Mouse (Mus musculus) heart, adult 2 months (tissue): ENCODE results near the gene Sbf1. TPM values are rescaled to one million over a fixed set of nuclear protein-coding genes. Genes with fewer than 3 reads are reported as not detected.
A peak's percentile ranks its signal among the peaks of the same experiment; 100 is the strongest.

ENCODE experiments used
- DNase-seq, 2 experiments: peaks; one replicate each; pipeline ENCODE4 v3.0.0; 2021
- H3K27ac ChIP-seq: fragments of 200-600 bp; 2 replicates; pipeline ENCODE4 v1.8.1; 2022
- H3K27me3 ChIP-seq: fragments of 200-500 bp; 2 replicates; pipeline ENCODE4 v1.6.1; 2012; ENCODE audit warnings: mild to moderate bottlenecking, low read length, inconsistent platforms, mixed read lengths; ENCODE audit not compliant: control insufficient read depth, insufficient read depth
- H3K36me3 ChIP-seq: fragments of 200-500 bp; 2 replicates; pipeline ENCODE4 v1.6.1; 2012; ENCODE audit warnings: low read length, inconsistent platforms; ENCODE audit not compliant: control insufficient read depth, insufficient read depth
- H3K4me1 ChIP-seq: fragments of 200-500 bp; 2 replicates; pipeline ENCODE4 v1.6.1; 2011; ENCODE audit warnings: low read length; ENCODE audit not compliant: control insufficient read depth, insufficient read depth
- H3K4me3 ChIP-seq: fragments of 200-600 bp; 2 replicates; pipeline ENCODE4 v1.8.1; 2022
- H3K79me2 ChIP-seq: fragments of 200-500 bp; replicated peaks from 2 replicates; pipeline ENCODE4 v1.6.1; 2012; ENCODE audit warnings: mild to moderate bottlenecking, inconsistent platforms, low read length, moderate library complexity, mixed read lengths; ENCODE audit not compliant: control insufficient read depth, insufficient read depth
- H3K9ac ChIP-seq: fragments of 200-500 bp; 2 replicates; pipeline ENCODE4 v1.6.1; 2012; ENCODE audit warnings: low read depth, mild to moderate bottlenecking, control low read depth, inconsistent platforms, low read length, mixed read lengths
- CTCF ChIP-seq: fragments of 200-600 bp; IDR thresholded peaks from 2 replicates; pipeline ENCODE4 v1.8.1; 2022; ENCODE audit warnings: antibody characterized with exemption, mild to moderate bottlenecking, moderate library complexity
- EP300 ChIP-seq: fragments of 200-500 bp; IDR thresholded peaks from 2 replicates; pipeline ENCODE4 v1.6.1; 2011; ENCODE audit warnings: low read depth, low read length, control low read depth; ENCODE audit not compliant: insufficient read depth
- POLR2A ChIP-seq: fragments of 200-500 bp; IDR thresholded peaks from 2 replicates; pipeline ENCODE4 v1.6.1; 2011; ENCODE audit warnings: mild to moderate bottlenecking, low read depth, low read length, control low read depth; ENCODE audit not compliant: insufficient read depth
- WGBS: fragments of 180-500 bp; shearing (Covaris S2); methylation state at CpG from one replicate; pipeline ENCODE4 v1.1.7; 2018; 5-methylcytosine and 5-hydroxymethylcytosine counted together
- intact Hi-C: fragments of 180-260 bp; cut with DNase I; formaldehyde crosslinking; loops from one replicate; pipeline ENCODE4 v1.15.1; 2025
- polyA plus RNA-seq: library from polyadenylated mRNA; depleted of rRNA; stranded (reverse); fragments of >200 nt; gene quantifications from 2 replicates; pipeline ENCODE4 v1.2.3, GENCODE M21; 2012
- total RNA-seq, 2 experiments: library from RNA; stranded (reverse); gene quantifications; 2 replicates each; pipeline ENCODE4 v1.2.3; 2021

Sbf1 gene
- total and polyA plus RNA-seq, 3 experiments: 61.3 to 116 (median 63.6) TPM

DNA sequence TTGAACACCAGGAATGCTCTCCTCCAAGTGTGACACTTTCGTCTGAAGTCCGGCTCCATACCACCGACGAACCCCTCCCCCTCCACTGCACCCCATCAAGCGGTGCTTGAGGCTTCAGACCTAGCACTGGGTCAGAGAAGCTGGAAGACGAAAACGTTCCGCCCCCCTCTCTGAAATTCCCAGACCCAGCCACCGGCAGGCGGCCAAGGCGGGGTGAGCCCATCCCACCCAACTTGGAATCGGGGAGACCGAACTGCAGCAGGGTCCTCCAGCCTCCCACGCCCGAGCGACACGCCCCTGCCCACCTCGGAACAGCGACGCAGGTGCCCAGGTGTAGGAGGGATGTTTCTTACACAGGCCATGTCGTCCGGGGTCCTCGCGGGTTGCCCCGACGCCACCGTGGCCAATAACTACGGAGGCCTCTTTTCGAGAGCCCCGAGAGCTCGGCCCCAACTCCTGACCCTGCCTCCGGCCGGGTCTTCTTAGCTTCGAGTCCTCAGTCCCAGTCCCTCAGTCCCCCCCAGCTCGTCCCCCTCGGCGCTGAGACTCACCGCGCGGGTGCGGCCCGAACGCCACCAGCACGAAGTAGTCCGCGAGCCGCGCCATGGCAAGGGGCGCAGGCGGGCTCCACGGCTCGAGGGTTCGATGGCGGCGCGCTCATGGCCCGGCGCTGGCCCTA lies 461 bp downstream of the Sbf1 start:
- Histone ChIP-seq H3K9ac (peak overlapping the region; percentile 87), H3K27ac (peak overlapping the region; percentile 78), H3K36me3 (no peaks in the 10 kb centered on the region), H3K4me3 (peak overlapping the region; percentile 71), H3K79me2 (peaks cover 19% of the 10 kb centered on the region), H3K4me1 (peaks cover 22% of the 10 kb centered on the region), H3K27me3 (no peaks in the 10 kb centered on the region)
- WGBS: 1% methylated on average over 58 of the region's 58 CpGs
- intact Hi-C loops: loop anchor here (2.0 to 5.0 kb wide), 2 partner anchors 40 to 102 kb away; partner anchors contain the start of genes Lmf2, Ncaph2 and Ppp6r2
- DNase-seq: peak; percentile 30 to 39
- no peak for TF ChIP-seq POLR2A
- no peak for TF ChIP-seq CTCF
- TF ChIP-seq EP300: no peak

DNA sequence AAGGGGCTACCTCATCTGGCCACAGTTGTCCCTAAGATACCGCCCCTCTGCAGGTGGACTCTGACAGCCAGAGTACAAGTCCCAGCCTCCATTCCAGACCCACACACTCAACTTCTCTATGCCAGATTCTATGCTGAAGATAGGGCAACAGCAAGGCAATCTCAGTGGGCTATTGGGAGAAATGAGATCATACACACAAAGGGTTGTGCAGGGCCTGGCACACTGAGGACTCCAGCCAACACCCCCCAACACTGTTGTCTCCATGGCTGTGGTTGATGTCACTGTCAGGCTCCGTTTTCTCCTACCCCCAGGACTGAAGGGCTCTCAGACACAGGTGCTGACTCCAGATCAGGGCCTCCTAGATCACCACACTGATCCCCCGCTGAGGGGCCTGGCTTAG lies 1.0 kb downstream of the Sbf1 start:
- DNase-seq: no peak
- Histone ChIP-seq H3K9ac (peak overlapping the region; percentile 87), H3K4me1 (peaks cover 22% of the 10 kb centered on the region), H3K27me3 (no peaks in the 10 kb centered on the region), H3K4me3 (peak overlapping the region; percentile 71), H3K79me2 (peaks cover 19% of the 10 kb centered on the region), H3K36me3 (no peaks in the 10 kb centered on the region), H3K27ac (no peak overlapping the region; the same call in 1 of the 2 replicates)
- 24% methylated on average over 3 of the region's 3 CpGs for WGBS
- TF ChIP-seq POLR2A: no peak
- TF ChIP-seq CTCF: no peak
- TF ChIP-seq EP300: no peak
- intact Hi-C loops: loop anchor here (2.0 kb wide), 1 partner anchor 41 kb away; the partner anchor contains the start of genes Lmf2 and Ncaph2

DNA sequence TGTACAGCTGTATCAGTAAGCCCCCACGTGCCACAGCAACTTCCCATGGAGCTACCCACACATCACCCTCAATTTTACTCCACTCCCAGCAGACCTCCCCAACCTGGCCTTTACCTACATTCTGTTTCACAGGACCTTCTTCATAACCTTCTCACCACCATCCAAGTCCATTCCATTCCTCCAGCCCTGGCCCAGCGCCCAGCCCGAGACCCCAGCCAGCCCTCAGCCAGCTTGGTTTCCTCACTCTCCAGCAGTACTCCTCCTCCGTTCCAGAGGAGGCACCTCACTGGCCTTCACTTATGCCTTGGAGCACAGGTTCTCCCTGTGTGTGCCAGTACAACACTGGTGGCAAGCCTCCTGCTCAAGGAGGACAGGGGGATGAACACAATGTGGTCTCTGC lies 1.8 kb downstream of the Sbf1 start:
- Histone ChIP-seq H3K4me3 (no peak overlapping the region), H3K36me3 (no peaks in the 10 kb centered on the region), H3K27me3 (no peaks in the 10 kb centered on the region), H3K27ac (no peak overlapping the region), H3K79me2 (peaks cover 19% of the 10 kb centered on the region), H3K4me1 (peaks cover 26% of the 10 kb centered on the region), H3K9ac (no peak overlapping the region)
- intact Hi-C loops: no loop called here
- DNase-seq: no peak
- TF ChIP-seq POLR2A (no peak), CTCF (no peak), EP300 (no peak)
- WGBS: 61% methylated on average over 4 of the region's 4 CpGs

DNA sequence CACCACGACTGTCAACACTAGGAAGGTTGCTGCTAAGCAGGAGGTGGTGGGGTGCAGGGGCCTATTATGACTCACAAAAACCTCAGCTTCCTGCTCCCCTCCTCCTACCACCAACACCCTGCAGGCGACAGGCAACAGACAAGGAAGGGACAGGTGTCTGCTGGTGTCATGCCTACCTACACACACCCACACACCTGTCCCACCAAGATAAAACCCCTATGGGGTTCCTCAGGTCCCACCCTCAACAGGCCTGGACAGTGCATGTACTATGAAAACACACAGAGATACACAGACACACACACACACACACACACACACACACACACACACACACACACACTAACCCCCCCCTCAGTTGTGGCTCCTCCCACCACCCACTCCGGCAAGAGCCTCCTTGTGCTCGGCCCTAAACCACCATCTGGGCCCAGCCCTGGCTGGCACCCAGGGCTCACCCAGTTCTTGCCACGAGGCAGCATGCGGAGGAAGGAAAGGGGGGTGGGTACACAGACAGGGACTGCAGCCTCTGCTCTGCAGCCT lies 5.1 kb downstream of the Sbf1 start:
- intact Hi-C loops: no loop called here
- peak in 1 of 2 experiments; percentile 45 for DNase-seq
- 18% methylated on average over 6 of the region's 6 CpGs for WGBS

DNA sequence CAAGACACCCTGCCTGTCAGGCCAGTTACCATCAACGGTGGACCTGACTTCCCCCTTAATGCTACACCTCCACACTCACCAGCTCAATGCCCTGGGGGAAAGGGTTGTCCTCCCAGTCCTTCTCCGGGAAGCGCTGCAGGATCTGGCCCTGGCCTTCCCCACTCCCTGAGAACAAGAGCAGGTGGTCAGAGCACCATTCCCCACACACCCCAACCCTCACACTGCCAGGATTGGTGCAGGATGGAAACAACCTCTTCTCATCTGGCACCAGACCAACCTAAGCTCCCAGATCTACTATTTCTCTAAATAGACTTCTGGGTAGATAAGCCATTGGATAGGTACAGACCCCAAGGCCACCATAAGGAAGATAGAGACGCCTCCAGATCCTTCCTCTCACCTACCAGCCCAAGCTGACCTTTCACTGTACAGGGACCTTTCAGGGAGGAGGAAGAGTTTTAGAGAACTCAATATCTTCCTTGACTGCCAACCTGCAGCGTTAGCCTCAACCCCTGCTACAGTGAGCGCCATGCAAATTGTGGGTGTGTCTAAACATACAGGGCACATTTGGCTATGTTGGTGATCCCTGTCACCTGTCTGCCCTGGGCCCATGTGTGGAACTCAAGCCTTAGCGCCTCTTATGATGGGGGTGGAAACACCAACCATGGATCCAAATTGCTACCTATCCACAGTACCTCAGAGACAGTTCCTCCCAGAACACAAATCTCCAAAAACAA lies 6.5 kb downstream of the Sbf1 start:
- Histone ChIP-seq H3K4me3 (no peak overlapping the region), H3K79me2 (peaks cover 11% of the 10 kb centered on the region), H3K27me3 (no peaks in the 10 kb centered on the region), H3K27ac (no peak overlapping the region), H3K9ac (no peak overlapping the region), H3K4me1 (peaks cover 22% of the 10 kb centered on the region), H3K36me3 (no peaks in the 10 kb centered on the region)
- no peak for DNase-seq
- intact Hi-C loops: no loop called here
- TF ChIP-seq POLR2A (no peak), CTCF (no peak), EP300 (no peak)
- 65% methylated on average over 7 of the region's 7 CpGs for WGBS

More for the DNA sequence above, 5.1 kb downstream of the Sbf1 start:
- Histone ChIP-seq H3K4me3 (no peak overlapping the region), H3K27ac (no peak overlapping the region), H3K36me3 (no peaks in the 10 kb centered on the region), H3K79me2 (peaks cover 22% of the 10 kb centered on the region), H3K4me1 (peaks cover 27% of the 10 kb centered on the region), H3K9ac (no peak overlapping the region), H3K27me3 (no peaks in the 10 kb centered on the region)
- TF ChIP-seq CTCF (no peak), EP300 (no peak), POLR2A (no peak)

DNA sequence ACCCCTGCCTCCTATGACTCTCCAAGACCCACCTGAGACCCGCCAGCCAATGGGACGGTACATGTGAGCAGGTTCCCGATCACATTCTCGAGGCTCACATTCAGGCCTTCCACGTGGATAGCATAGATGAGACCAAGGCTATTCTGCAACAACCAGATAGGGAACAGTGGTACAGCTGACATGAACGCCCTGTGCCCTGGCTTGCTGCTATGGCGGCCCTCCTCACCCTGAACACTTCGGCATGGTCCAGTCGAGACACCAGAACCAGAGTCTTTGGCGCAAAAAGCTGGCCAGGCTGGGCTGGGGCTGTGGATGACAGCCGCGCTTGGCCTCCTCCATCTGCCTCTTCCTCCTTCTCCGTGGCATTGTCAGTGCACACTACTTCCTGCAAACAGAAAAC lies 7.7 kb downstream of the Sbf1 start:
- TF ChIP-seq EP300 (no peak), POLR2A (no peak)
- no peaks in the 10 kb centered on the region for H3K27me3 ChIP-seq
- no peak overlapping the region for H3K27ac ChIP-seq
- H3K4me1 ChIP-seq: peaks cover 17% of the 10 kb centered on the region
- H3K79me2 ChIP-seq: peaks cover 7% of the 10 kb centered on the region
- no peak overlapping the region for H3K4me3 ChIP-seq
- no peak for DNase-seq
- no peak overlapping the region for H3K9ac ChIP-seq
- H3K36me3 ChIP-seq: no peaks in the 10 kb centered on the region
- intact Hi-C loops: no loop called here
- WGBS: 72% methylated on average over 13 of the region's 13 CpGs
